Mouse (Mus musculus) heart, embryonic 12.5 days (tissue): ENCODE results near the gene Smim11. TPM values are rescaled to one million over a fixed set of nuclear protein-coding genes. Genes with fewer than 3 reads are reported as not detected.
A peak's percentile ranks its signal among the peaks of the same experiment; 100 is the strongest.

Experiments
- ATAC-seq: fragments of 200-750 bp; cut with Nextera tagmentation; 2 replicates; pipeline ENCODE4 v1.8.0; 2017; ENCODE audit warnings: moderate TSS enrichment, moderate library complexity; ENCODE audit not compliant: insufficient number of reproducible peaks, low FRiP score
- H3K27ac ChIP-seq: fragments of 300-500 bp; sonication (generic); 2 replicates; pipeline ENCODE4 v1.5.1; 2016; ENCODE audit warnings: mild to moderate bottlenecking, moderate library complexity; ENCODE audit not compliant: poor library complexity, severe bottlenecking
- H3K27me3 ChIP-seq: fragments of 300-500 bp; sonication (generic); replicated peaks from 2 replicates; pipeline ENCODE4 v1.6.1; 2016; ENCODE audit warnings: mild to moderate bottlenecking, moderate library complexity
- H3K36me3 ChIP-seq: fragments of 300-500 bp; sonication (generic); 2 replicates; pipeline ENCODE4 v1.6.1; 2016; ENCODE audit warnings: mild to moderate bottlenecking, moderate library complexity
- H3K4me1 ChIP-seq: fragments of 300-500 bp; sonication (generic); replicated peaks from 2 replicates; pipeline ENCODE4 v1.6.1; 2016; ENCODE audit warnings: mild to moderate bottlenecking
- H3K4me2 ChIP-seq: fragments of 300-500 bp; sonication (generic); 2 replicates; pipeline ENCODE4 v1.6.1; 2016; ENCODE audit warnings: mild to moderate bottlenecking, moderate library complexity
- H3K4me3 ChIP-seq: fragments of 300-500 bp; sonication (generic); 2 replicates; pipeline ENCODE4 v1.5.1; 2016; ENCODE audit warnings: mild to moderate bottlenecking
- H3K9ac ChIP-seq: fragments of 300-500 bp; sonication (generic); 2 replicates; pipeline ENCODE4 v1.6.1; 2016; ENCODE audit warnings: mild to moderate bottlenecking, moderate library complexity
- H3K9me3 ChIP-seq: fragments of 300-500 bp; sonication (generic); replicated peaks from 2 replicates; pipeline ENCODE4 v1.6.1; 2016; ENCODE audit warnings: mild to moderate bottlenecking, moderate library complexity
- WGBS: fragments of 180-500 bp; shearing (Covaris S2); methylation state at CpG from one replicate; pipeline ENCODE4 v1.1.7; 2016; 5-methylcytosine and 5-hydroxymethylcytosine counted together
- polyA plus RNA-seq: library from polyadenylated mRNA; unstranded; fragments of >200 nt; fragmentation: Nextera tagmentation; extraction: Ambion mirVana; gene quantifications from 2 replicates; pipeline ENCODE4 v1.2.1, GENCODE M21; 2016

The Smim11 gene
- polyA plus RNA-seq, 1 experiment from 2014 or later, result 121 TPM

- Histone ChIP-seq H3K4me1 (peaks cover 1% of the 10 kb centered on the region), H3K4me3 (no peak overlapping the region), H3K9ac (no peak overlapping the region), H3K4me2 (no peak overlapping the region), H3K27ac (no peak overlapping the region), H3K27me3 (no peaks in the 10 kb centered on the region), H3K36me3 (no peaks in the 10 kb centered on the region), H3K9me3 (0 out of 2 replicates have a peak, but pooled peaks cover 4% of the 10 kb centered on the region)
- 60% methylated on average over 20 of the region's 20 CpGs for WGBS
- no peak for ATAC-seq
Measured at GRCm38 (mm10) chr16:92319353-92320109, 18.4 kb downstream of the Smim11 start.

- Histone ChIP-seq H3K36me3 (no peaks in the 10 kb centered on the region), H3K9me3 (0 out of 2 replicates have a peak, but pooled peaks cover 4% of the 10 kb centered on the region), H3K4me3 (no peak overlapping the region), H3K27ac (no peak overlapping the region), H3K4me2 (no peak overlapping the region), H3K4me1 (0 out of 2 replicates have a peak, but pooled peaks cover 4% of the 10 kb centered on the region), H3K9ac (no peak overlapping the region), H3K27me3 (no peaks in the 10 kb centered on the region)
- WGBS, result 78% methylated on average over 3 of the region's 3 CpGs
- no peak for ATAC-seq
Measured at GRCm38 (mm10) chr16:92320361-92320760, 19.3 kb downstream of the Smim11 start.

- no peak for ATAC-seq
- Histone ChIP-seq H3K9ac (no peak within 1 kb of the TSS), H3K27me3 (no peaks in the 10 kb centered on the region), H3K27ac (no peak within 1 kb of the TSS), H3K36me3 (no peaks in the 10 kb centered on the region), H3K9me3 (0 out of 2 replicates have a peak, but pooled peaks cover 4% of the 10 kb centered on the region), H3K4me1 (0 out of 2 replicates have a peak, but pooled peaks cover 8% of the 10 kb centered on the region), H3K4me2 (no peak within 1 kb of the TSS), H3K4me3 (no peak within 1 kb of the TSS)
- 84% methylated on average over 8 of the region's 8 CpGs for WGBS
Measured at GRCm38 (mm10) chr16:92321341-92321740, 20.3 kb downstream of the Smim11 start, which contains the start of gene Fam243. Fam243 (minus strand) TSS chr16:92321441.

GRCm38 (mm10) chr16:92324309-92325061, 23.4 kb downstream of the Smim11 start:
- Histone ChIP-seq H3K27ac (no peak overlapping the region), H3K9ac (no peak overlapping the region), H3K36me3 (no peaks in the 10 kb centered on the region), H3K4me2 (no peak overlapping the region), H3K27me3 (no peaks in the 10 kb centered on the region), H3K4me3 (no peak overlapping the region), H3K4me1 (0 out of 2 replicates have a peak, but pooled peaks cover 8% of the 10 kb centered on the region), H3K9me3 (no peaks in the 10 kb centered on the region)
- WGBS, result 53% methylated on average over 7 of the region's 7 CpGs
- no peak for ATAC-seq

- Histone ChIP-seq H3K27ac (no peak overlapping the region), H3K9me3 (no peaks in the 10 kb centered on the region), H3K9ac (no peak overlapping the region), H3K4me1 (peaks cover 8% of the 10 kb centered on the region; the same call in 1 of the 2 replicates), H3K36me3 (no peaks in the 10 kb centered on the region), H3K4me3 (no peak overlapping the region), H3K4me2 (no peak overlapping the region), H3K27me3 (no peaks in the 10 kb centered on the region)
- no peak for ATAC-seq
- WGBS, result 56% methylated on average over 1 of the region's 1 CpGs
Measured at GRCm38 (mm10) chr16:92325062-92325406, 23.9 kb downstream of the Smim11 start.

- WGBS, result 85% methylated on average over 10 of the region's 10 CpGs
- ATAC-seq, result no peak
- no peaks in the 10 kb centered on the region for H3K36me3 ChIP-seq
Measured at GRCm38 (mm10) chr16:92327911-92328310, 26.8 kb downstream of the Smim11 start.

GRCm38 (mm10) chr16:92330966-92331365, 29.9 kb downstream of the Smim11 start:
- Histone ChIP-seq H3K36me3 (no peaks in the 10 kb centered on the region), H3K4me3 (no peak overlapping the region), H3K9ac (no peak overlapping the region), H3K4me2 (no peak overlapping the region), H3K27me3 (no peaks in the 10 kb centered on the region), H3K27ac (peak overlapping the region; percentile 77), H3K4me1 (peaks cover 27% of the 10 kb centered on the region; the same call in 1 of the 2 replicates), H3K9me3 (no peaks in the 10 kb centered on the region)
- ATAC-seq, result peak; percentile 28; the same call in 1 of the 2 replicates
- WGBS, result 43% methylated on average over 5 of the region's 5 CpGs

More at GRCm38 (mm10) chr16:92327911-92328310, 26.8 kb downstream of the Smim11 start:
- Histone ChIP-seq H3K9me3 (no peaks in the 10 kb centered on the region), H3K4me2 (no peak overlapping the region), H3K9ac (no peak overlapping the region), H3K27me3 (no peaks in the 10 kb centered on the region), H3K4me1 (peaks cover 23% of the 10 kb centered on the region; the same call in 1 of the 2 replicates), H3K4me3 (no peak overlapping the region), H3K27ac (no peak overlapping the region)

GRCm38 (mm10) chr16:92334600-92334999, 33.5 kb downstream of the Smim11 start:
- Histone ChIP-seq H3K9me3 (no peaks in the 10 kb centered on the region), H3K27me3 (no peaks in the 10 kb centered on the region), H3K27ac (no peak overlapping the region), H3K9ac (no peak overlapping the region), H3K4me1 (peaks cover 31% of the 10 kb centered on the region), H3K4me3 (no peak overlapping the region), H3K36me3 (no peaks in the 10 kb centered on the region), H3K4me2 (no peak overlapping the region)
- whole genome bisulfite sequencing, result 61% methylated on average over 9 of the region's 9 CpGs
- no peak for ATAC-seq

GRCm38 (mm10) chr16:92336280-92336679, 35.2 kb downstream of the Smim11 start:
- H3K27me3 ChIP-seq, result no peaks in the 10 kb centered on the region
- H3K4me2 ChIP-seq, result no peak overlapping the region
- H3K4me1 ChIP-seq, result peaks cover 38% of the 10 kb centered on the region
- H3K4me3 ChIP-seq, result no peak overlapping the region
- H3K9me3 ChIP-seq, result no peaks in the 10 kb centered on the region
- H3K27ac ChIP-seq, result no peak overlapping the region
- ATAC-seq, result no peak
- H3K36me3 ChIP-seq, result no peaks in the 10 kb centered on the region
- H3K9ac ChIP-seq, result no peak overlapping the region
- 7% methylated on average over 9 of the region's 9 CpGs for WGBS

- H3K36me3 ChIP-seq, result no peaks in the 10 kb centered on the region
- H3K4me3 ChIP-seq, result peak overlapping the region; percentile 15
- WGBS, result 12% methylated on average over 27 of the region's 27 CpGs
- peak overlapping the region; percentile 55 for H3K4me2 ChIP-seq
- H3K9me3 ChIP-seq, result no peaks in the 10 kb centered on the region
- no peaks in the 10 kb centered on the region for H3K27me3 ChIP-seq
- ATAC-seq, result peak; percentile 65
- H3K4me1 ChIP-seq, result peaks cover 43% of the 10 kb centered on the region
- H3K9ac ChIP-seq, result peak overlapping the region; percentile 6
- H3K27ac ChIP-seq, result peak overlapping the region; percentile 91
Measured at GRCm38 (mm10) chr16:92340612-92341511, 39.8 kb downstream of the Smim11 start.
